Mouse (Mus musculus): ENCODE results near the gene Cenpp.
"Not testable (repeated sequence)": the region's sequence is repeated elsewhere in the genome, so short reads cannot be mapped to it uniquely, and the experiment has no call there.

Cenpp gene

GRCm38 (mm10) chr13:49607714-49608113 is 44.9 kb downstream of the Cenpp start, which contains the start of gene Ogn:
Gene Ogn, plus strand, starts transcription at chr13:49608046.
- DNase-seq (ENCODE audit: low spot score) = peak; percentile 18

GRCm38 (mm10) chr13:49603603-49604002 is 49.0 kb downstream of the Cenpp start:
- no peak for DNase-seq (ENCODE audit: low spot score)

- DNase-seq (ENCODE audit: low spot score) = not testable (repeated sequence)
Measured at GRCm38 (mm10) chr13:49602541-49602940, 50.0 kb downstream of the Cenpp start.

- no peak for DNase-seq (ENCODE audit: low spot score)
Measured at GRCm38 (mm10) chr13:49586062-49586461, 66.5 kb downstream of the Cenpp start.

- no peak for DNase-seq (ENCODE audit: low spot score)
Measured at GRCm38 (mm10) chr13:49584307-49585005, 68.1 kb downstream of the Cenpp start.

- no peak for DNase-seq (ENCODE audit: low spot score)
Measured at GRCm38 (mm10) chr13:49583859-49584258, 68.7 kb downstream of the Cenpp start.

GRCm38 (mm10) chr13:49581541-49582530 is 70.7 kb downstream of the Cenpp start, which contains the start of gene Omd:
Gene Omd, plus strand, starts transcription at chr13:49582462.
- peak; percentile 43 for DNase-seq (ENCODE audit: low spot score)

GRCm38 (mm10) chr13:49571418-49571817 is 81.2 kb downstream of the Cenpp start:
- no peak for DNase-seq (ENCODE audit: low spot score)

- no peak for DNase-seq (ENCODE audit: low spot score)
Measured at GRCm38 (mm10) chr13:49570371-49570770, 82.2 kb downstream of the Cenpp start.

- DNase-seq (ENCODE audit: low spot score) = no peak
Measured at GRCm38 (mm10) chr13:49564347-49564746, 88.2 kb downstream of the Cenpp start.

GRCm38 (mm10) chr13:49560886-49561285 is 91.7 kb downstream of the Cenpp start:
- DNase-seq (ENCODE audit: low spot score) = no peak

- DNase-seq (ENCODE audit: low spot score) = peak; percentile 41
Measured at GRCm38 (mm10) chr13:49559185-49559584, 93.4 kb downstream of the Cenpp start.

- no peak for DNase-seq (ENCODE audit: low spot score)
Measured at GRCm38 (mm10) chr13:49556924-49557323, 95.7 kb downstream of the Cenpp start.

GRCm38 (mm10) chr13:49556203-49556602 is 96.4 kb downstream of the Cenpp start:
- no peak for DNase-seq (ENCODE audit: low spot score)

- no peak for DNase-seq (ENCODE audit: low spot score)
Measured at GRCm38 (mm10) chr13:49554519-49554918, 98.1 kb downstream of the Cenpp start.

GRCm38 (mm10) chr13:49549616-49550015 is 103.0 kb downstream of the Cenpp start:
- no peak for DNase-seq (ENCODE audit: low spot score)

GRCm38 (mm10) chr13:49547563-49548150 is 104.9 kb downstream of the Cenpp start:
- DNase-seq (ENCODE audit: low spot score) = no peak

GRCm38 (mm10) chr13:49546517-49546916 is 106.1 kb downstream of the Cenpp start:
- DNase-seq (ENCODE audit: low spot score) = no peak

- DNase-seq (ENCODE audit: low spot score) = peak; percentile 10
Measured at GRCm38 (mm10) chr13:49545646-49546045, 106.9 kb downstream of the Cenpp start.

GRCm38 (mm10) chr13:49544279-49544678 is 108.3 kb downstream of the Cenpp start, which contains the start of gene Aspn:
Gene Aspn, plus strand, starts transcription at chr13:49544443.
- no peak for DNase-seq (ENCODE audit: low spot score)

- DNase-seq (ENCODE audit: low spot score) = no peak
Measured at GRCm38 (mm10) chr13:49538693-49539092, 113.9 kb downstream of the Cenpp start.

GRCm38 (mm10) chr13:49536946-49537345 is 115.6 kb downstream of the Cenpp start:
- DNase-seq (ENCODE audit: low spot score) = no peak

Measured in embryo, embryonic 10.5 days (tissue).